Mouse (Mus musculus) fibroblast of lung, adult 2 months (primary cell): ENCODE measurements at regions not wholly inside any gene's neighbourhood (a gene's known extent, or its start where the extent isn't known, plus 50 kb on each side); places are given as distances from the start of the nearest gene placed in this dataset.

ENCODE experiments used
- DNase-seq: peaks from one replicate; pipeline ENCODE4 v3.0.0-alpha.2; 2011; ENCODE audit warnings: low read depth

GRCm38 (mm10) chr1:48866926-48867325 is 1974.3 kb upstream of the Slc39a10 start:
- DNase-seq: no peak

DNA sequence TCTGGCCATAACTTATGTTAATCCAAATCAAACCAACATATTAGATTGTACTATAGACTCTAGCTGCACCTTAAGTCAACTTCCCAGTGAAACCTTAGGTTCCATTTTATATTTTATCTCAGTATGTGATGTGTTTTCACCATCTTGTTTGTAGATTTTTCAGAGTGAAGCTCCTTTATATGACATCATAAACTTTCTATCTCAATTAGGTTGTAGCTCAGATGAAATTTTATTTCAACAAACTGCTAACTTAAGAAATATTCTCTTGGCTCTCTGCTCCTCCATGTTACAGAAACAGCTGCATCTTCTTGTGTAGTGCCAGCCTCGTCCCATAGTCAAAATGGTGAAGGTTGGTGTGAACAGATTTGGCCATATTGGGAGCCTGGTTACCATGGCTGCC is 1988.7 kb upstream of the Slc39a10 start:
- DNase-seq: peak; percentile 19

GRCm38 (mm10) chr1:48893571-48893970 is 2000.9 kb upstream of the Slc39a10 start:
- no peak for DNase-seq

DNA sequence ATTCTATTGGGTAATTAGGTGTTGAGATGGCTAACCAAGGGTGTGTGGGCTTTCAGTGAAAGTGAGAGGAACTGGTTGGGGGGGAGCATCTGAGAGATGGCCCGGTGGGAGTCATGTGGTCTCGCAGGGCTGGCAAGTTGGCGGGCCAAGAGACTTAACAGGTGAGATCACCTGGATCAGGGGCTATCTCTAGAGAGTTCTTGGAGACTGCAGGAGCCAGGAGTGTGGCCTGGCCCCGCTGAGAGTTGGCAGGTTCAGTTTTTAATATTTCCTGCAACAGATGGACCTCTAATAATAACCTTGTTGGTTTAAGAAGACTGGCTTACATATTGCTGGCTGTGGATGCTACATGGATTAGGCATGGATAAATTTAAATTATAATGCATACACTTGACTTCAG is 1984.0 kb upstream of the Tmeff2 start:
- DNase-seq: no peak

DNA sequence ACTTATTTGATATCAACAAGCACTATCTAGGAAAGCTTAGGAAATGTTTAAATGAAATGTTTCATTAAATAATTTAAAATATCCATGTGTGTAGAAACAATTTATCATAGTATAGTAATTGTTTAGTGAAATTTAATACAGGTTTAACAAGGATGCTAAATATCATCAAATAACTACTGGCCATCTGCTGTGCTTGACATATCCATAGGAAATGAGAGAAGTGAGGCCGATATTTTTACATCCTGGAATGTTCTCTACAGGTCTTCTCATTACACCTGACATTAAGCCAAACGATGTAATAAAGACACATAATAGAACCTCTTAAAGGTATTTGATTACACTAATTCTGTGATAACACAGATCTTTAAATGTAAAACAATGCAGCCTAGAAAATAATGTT is 1957.3 kb upstream of the Tmeff2 start:
- DNase-seq: no peak

- DNase-seq: no peak
Measured at GRCm38 (mm10) chr1:48943826-48944225, 1956.6 kb upstream of the Tmeff2 start.
